Comparison of ENCODE assay signal across 10 mouse cellular contexts in genomic region chr2:181159771-181160170, GRCm38 (mm10). TPM values are rescaled to one million over a fixed set of nuclear protein-coding genes. Genes with fewer than 3 reads are reported as not detected.
A peak's percentile ranks its signal among the peaks of the same experiment; 100 is the strongest.
DNase-seq lines count a peak whose midpoint lies in the region; ATAC-seq lines count a peak whose summit lies in the region.
"Had no signal": no experiment of that assay in that cellular context is flagged by ENCODE, and none has a peak within 500 bp of the region (broad histone marks: within the 10 kb centered on the region; RNA-seq: fewer than 3 reads in every experiment).

No protein-coding gene starts in this region.

- peak; percentile 62; the same call in 1 of the 2 replicates for ATAC-seq in heart, embryonic 12.5 days (ENCODE audit: insufficient number of reproducible peaks, low FRiP score)
- ATAC-seq in midbrain, embryonic 12.5 days (ENCODE audit: low FRiP score, low read depth) = peak; percentile 87

- no peaks in the 10 kb centered on the region for H3K36me3 ChIP-seq in heart, embryonic 12.5 days
- no peaks in the 10 kb centered on the region for H3K36me3 ChIP-seq in midbrain, embryonic 12.5 days
- H3K36me3 ChIP-seq: embryonic facial prominence, embryonic 13.5 days; liver, embryonic 15.5 days had no signal

- H3K27me3 ChIP-seq in heart, embryonic 12.5 days (replicated peaks) = peaks cover 43% of the 10 kb centered on the region
- peaks cover 35% of the 10 kb centered on the region for H3K27me3 ChIP-seq in midbrain, embryonic 12.5 days

- peaks cover 48% of the 10 kb centered on the region for H3K4me1 ChIP-seq in heart, embryonic 12.5 days (replicated peaks)
- H3K4me1 ChIP-seq in midbrain, embryonic 12.5 days = peaks cover 30% of the 10 kb centered on the region
- H3K4me1 ChIP-seq: liver, embryonic 15.5 days had no signal

- 0% methylated on average over 2 of the region's 2 CpGs for WGBS in heart, embryonic 12.5 days
- WGBS in midbrain, embryonic 12.5 days = 0% methylated on average over 2 of the region's 2 CpGs

- peak overlapping the region; percentile 94 for H3K27ac ChIP-seq in heart, embryonic 12.5 days (ENCODE audit: poor library complexity, severe bottlenecking)
- H3K27ac ChIP-seq in midbrain, embryonic 12.5 days (replicated peaks) = peak overlapping the region; percentile 50
- H3K27ac ChIP-seq: embryonic facial prominence, embryonic 13.5 days; liver, embryonic 15.5 days had no signal

- no peaks in the 10 kb centered on the region for H3K9me3 ChIP-seq in heart, embryonic 12.5 days (replicated peaks)
- no peaks in the 10 kb centered on the region for H3K9me3 ChIP-seq in midbrain, embryonic 12.5 days
- H3K9me3 ChIP-seq: embryonic facial prominence, embryonic 13.5 days; liver, embryonic 15.5 days had no signal

- H3K9ac ChIP-seq in heart, embryonic 12.5 days = 0 out of 2 replicates have a peak overlapping the region, but pooled peaks have one; percentile 45
- no peak overlapping the region for H3K9ac ChIP-seq in midbrain, embryonic 12.5 days (replicated peaks)
- H3K9ac ChIP-seq: embryonic facial prominence, embryonic 13.5 days; liver, embryonic 15.5 days had no signal

- H3K4me3 ChIP-seq in heart, embryonic 12.5 days = no peak overlapping the region
- no peak overlapping the region for H3K4me3 ChIP-seq in midbrain, embryonic 12.5 days
- H3K4me3 ChIP-seq: embryonic facial prominence, embryonic 13.5 days; liver, embryonic 15.5 days had no signal

- DNase-seq in cerebellum, adult 11-12 months = peak; percentile 80
- no peak for DNase-seq in cerebellum, postnatal 4 days (ENCODE audit: low spot score in 2 of 2)
- peak; percentile 83 for DNase-seq in cerebellum, adult 9-11 months
- no peak for DNase-seq in thymus, postnatal 36 days
- DNase-seq in urinary bladder, adult 2 months (ENCODE audit: low spot score) = no peak
- DNase-seq in urinary bladder, postnatal 36 days (ENCODE audit: low spot score in 2 of 2) = no peak

- peak overlapping the region; percentile 56 for H3K4me2 ChIP-seq in heart, embryonic 12.5 days
- H3K4me2 ChIP-seq in midbrain, embryonic 12.5 days (replicated peaks) = peak overlapping the region; percentile 14; the same call in 1 of the 2 replicates
- H3K4me2 ChIP-seq: embryonic facial prominence, embryonic 13.5 days; liver, embryonic 15.5 days had no signal

RNA-seq across cellular contexts. Expression of gene Eef1a2, which starts 3.0 kb away (rescaled TPM):
- polyA plus RNA-seq in heart, embryonic 12.5 days (2016; fragmentation: Nextera tagmentation; extraction: Ambion mirVana) = 7.7 and 7.9 TPM in 2 replicates
- polyA plus RNA-seq in midbrain, embryonic 12.5 days (2016; fragmentation: Nextera tagmentation; extraction: Ambion mirVana) = 1.4 and 1.6 TPM in 2 replicates
- 0.48 and 0.97 TPM in 2 replicates for polyA plus RNA-seq in urinary bladder, adult 2 months (2012; rRNA removed)
- polyA plus RNA-seq: liver, embryonic 15.5 days had no signal

RNA-seq across cellular contexts. Expression of gene Kcnq2, which starts 24.7 kb away (rescaled TPM):
- polyA plus RNA-seq in heart, embryonic 12.5 days (2016; fragmentation: Nextera tagmentation; extraction: Ambion mirVana) = 0.11 TPM in 1 of 2 replicates, not detected in the other
- polyA plus RNA-seq in midbrain, embryonic 12.5 days (2016; fragmentation: Nextera tagmentation; extraction: Ambion mirVana) = 30.7 and 34.3 TPM in 2 replicates
- 0.07 and 0.12 TPM in 2 replicates for polyA plus RNA-seq in urinary bladder, adult 2 months (2012; rRNA removed)

RNA-seq across cellular contexts. Expression of gene Ppdpf, which starts 27.3 kb away (rescaled TPM):
- polyA plus RNA-seq in heart, embryonic 12.5 days (2016; fragmentation: Nextera tagmentation; extraction: Ambion mirVana) = 174 and 175 TPM in 2 replicates
- 423 and 462 TPM in 2 replicates for polyA plus RNA-seq in midbrain, embryonic 12.5 days (2016; fragmentation: Nextera tagmentation; extraction: Ambion mirVana)
- polyA plus RNA-seq in urinary bladder, adult 2 months (2012; rRNA removed) = 116 and 147 TPM in 2 replicates

RNA-seq across cellular contexts. Expression of gene Ptk6, which starts 42.8 kb away (rescaled TPM):
- not detected in 2 replicates for polyA plus RNA-seq in heart, embryonic 12.5 days (2016; fragmentation: Nextera tagmentation; extraction: Ambion mirVana)
- not detected in 2 replicates for polyA plus RNA-seq in midbrain, embryonic 12.5 days (2016; fragmentation: Nextera tagmentation; extraction: Ambion mirVana)
- 0.04 and 0.07 TPM in 2 replicates for polyA plus RNA-seq in urinary bladder, adult 2 months (2012; rRNA removed)
- polyA plus RNA-seq: embryonic facial prominence, embryonic 13.5 days had no signal

RNA-seq across cellular contexts. Expression of gene Srms, which starts 53.2 kb away (rescaled TPM):
- polyA plus RNA-seq in heart, embryonic 12.5 days (2016; fragmentation: Nextera tagmentation; extraction: Ambion mirVana) = 0.23 and 0.32 TPM in 2 replicates
- polyA plus RNA-seq in midbrain, embryonic 12.5 days (2016; fragmentation: Nextera tagmentation; extraction: Ambion mirVana) = 0.15 TPM in 1 of 2 replicates, not detected in the other
- 0.49 and 0.51 TPM in 2 replicates for polyA plus RNA-seq in urinary bladder, adult 2 months (2012; rRNA removed)
- polyA plus RNA-seq: embryonic facial prominence, embryonic 13.5 days had no signal

Comparison
In these comparisons a context has a peak if more than half of its experiments do, and no peak if none do; other contexts are left out.
1. DNase-seq: peak in cerebellum, adult 11-12 months (single experiment) and cerebellum, adult 9-11 months (single experiment); none in cerebellum, postnatal 4 days (0 of 2), thymus, postnatal 36 days (0 of 2), urinary bladder, adult 2 months (single experiment) and urinary bladder, postnatal 36 days (0 of 2).
2. RNA of gene Kcnq2, which starts 24.7 kb away (polyA plus RNA-seq): 30.7 to 34.3 TPM in midbrain, embryonic 12.5 days; 0.11 TPM in heart, embryonic 12.5 days and 0.07 to 0.12 TPM in urinary bladder, adult 2 months; every median in the first group is over 10 times any median in the second.